Mouse (Mus musculus) bone marrow, adult 2 months (tissue): ENCODE measurements around the gene Gpr158. TPM values are rescaled to one million over a fixed set of nuclear protein-coding genes. Genes with fewer than 3 reads are reported as not detected.

Source experiments
- H3K27ac ChIP-seq: fragments of 200-500 bp; 2 replicates; pipeline ENCODE4 v1.5.1; 2012; ENCODE audit warnings: low read depth, mild to moderate bottlenecking, control low read depth, inconsistent platforms, low read length; ENCODE audit not compliant: control insufficient read depth, poor library complexity, insufficient read depth
- H3K4me1 ChIP-seq: fragments of 200-500 bp; 2 replicates; pipeline ENCODE4 v1.6.1; 2011; ENCODE audit warnings: low read length; ENCODE audit not compliant: control insufficient read depth, insufficient read depth
- H3K4me3 ChIP-seq: fragments of 200-500 bp; replicated peaks from 2 replicates; pipeline ENCODE3; 2011; ENCODE audit warnings: mild to moderate bottlenecking, low read depth, low read length, control low read depth; ENCODE audit not compliant: control insufficient read depth
- CTCF ChIP-seq: fragments of 200-500 bp; IDR thresholded peaks from 2 replicates; pipeline ENCODE4 v1.5.1; 2011; ENCODE audit warnings: low read length, control low read depth; ENCODE audit not compliant: control insufficient read depth, insufficient read depth
- POLR2A ChIP-seq: fragments of 200-500 bp; IDR thresholded peaks from 2 replicates; pipeline ENCODE4 v1.6.1; 2011; ENCODE audit warnings: low read depth, mild to moderate bottlenecking, control low read depth, low read length, borderline replicate concordance; ENCODE audit not compliant: control insufficient read depth
- WGBS: fragments of 180-500 bp; shearing (Covaris S2); methylation state at CpG from one replicate; pipeline ENCODE4 v1.1.7; 2018; 5-methylcytosine and 5-hydroxymethylcytosine counted together
- polyA plus RNA-seq: library from polyadenylated mRNA; stranded (reverse); fragments of >200 nt; gene quantifications from 2 replicates; pipeline ENCODE4 v1.2.4, GENCODE M21; 2011; ENCODE audit warnings: low replicate concordance; ENCODE audit not compliant: missing spikeins, insufficient read depth, insufficient read length

Gene Gpr158
- polyA plus RNA-seq, 1 experiment, result not detected

DNA sequence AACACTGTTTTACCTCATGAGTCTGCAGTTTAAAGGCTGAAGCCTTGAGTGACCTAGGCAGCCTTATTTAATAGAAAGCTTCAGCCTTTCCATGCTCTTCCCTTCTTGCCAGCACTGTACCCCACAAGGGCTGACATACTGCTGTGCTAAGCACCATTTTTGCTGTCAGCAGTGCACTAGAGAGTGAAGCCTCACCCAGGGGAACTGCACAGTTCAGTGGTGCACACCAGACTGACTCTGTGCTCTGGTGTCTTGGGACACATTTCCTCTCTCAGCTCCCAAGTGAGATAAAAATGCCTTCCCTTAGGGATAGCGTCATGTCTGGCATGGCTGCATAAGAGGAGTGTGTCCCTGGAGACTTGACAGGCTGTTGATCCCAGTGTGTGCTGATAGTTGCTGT is 130.6 kb downstream of the Gpr158 start:
- H3K4me3 ChIP-seq, result no peak overlapping the region
- TF ChIP-seq CTCF (no peak), POLR2A (no peak)
- WGBS, result 75% methylated on average over 1 of the region's 1 CpGs
- no peaks in the 10 kb centered on the region for H3K4me1 ChIP-seq
- no peak overlapping the region for H3K27ac ChIP-seq

GRCm38 (mm10) chr2:21499399-21499798 is 132.1 kb downstream of the Gpr158 start:
- WGBS, result 68% methylated on average over 2 of the region's 2 CpGs
- no peaks in the 10 kb centered on the region for H3K4me1 ChIP-seq
- H3K4me3 ChIP-seq, result no peak overlapping the region
- H3K27ac ChIP-seq, result no peak overlapping the region
- no peak for TF ChIP-seq CTCF
- no peak for TF ChIP-seq POLR2A

GRCm38 (mm10) chr2:21507449-21507848 is 140.1 kb downstream of the Gpr158 start:
- H3K4me3 ChIP-seq, result no peak overlapping the region
- 68% methylated on average over 1 of the region's 1 CpGs for WGBS
- TF ChIP-seq CTCF (no peak), POLR2A (no peak)
- H3K4me1 ChIP-seq, result no peaks in the 10 kb centered on the region
- no peak overlapping the region for H3K27ac ChIP-seq

- no peak overlapping the region for H3K4me3 ChIP-seq
- H3K27ac ChIP-seq, result no peak overlapping the region
- TF ChIP-seq CTCF (no peak), POLR2A (no peak)
- H3K4me1 ChIP-seq, result no peaks in the 10 kb centered on the region
Measured at GRCm38 (mm10) chr2:21530750-21531149, 163.4 kb downstream of the Gpr158 start.

GRCm38 (mm10) chr2:21619180-21619579 is 251.8 kb downstream of the Gpr158 start:
- Histone ChIP-seq H3K27ac (no peak overlapping the region), H3K4me1 (no peaks in the 10 kb centered on the region), H3K4me3 (no peak overlapping the region)
- TF ChIP-seq POLR2A (no peak), CTCF (no peak)
- 65% methylated on average over 6 of the region's 6 CpGs for WGBS

- 68% methylated on average over 1 of the region's 1 CpGs for WGBS
Measured at GRCm38 (mm10) chr2:21632136-21632535, 264.8 kb downstream of the Gpr158 start.

GRCm38 (mm10) chr2:21665721-21666120 is 298.4 kb downstream of the Gpr158 start:
- 73% methylated on average over 4 of the region's 4 CpGs for WGBS
- no peak overlapping the region for H3K4me3 ChIP-seq
- no peaks in the 10 kb centered on the region for H3K4me1 ChIP-seq
- no peak overlapping the region for H3K27ac ChIP-seq
- TF ChIP-seq CTCF, result no peak
- no peak for TF ChIP-seq POLR2A

More at GRCm38 (mm10) chr2:21632136-21632535, 264.8 kb downstream of the Gpr158 start:
- no peaks in the 10 kb centered on the region for H3K4me1 ChIP-seq
- TF ChIP-seq POLR2A (no peak), CTCF (no peak)
- no peak overlapping the region for H3K4me3 ChIP-seq
- no peak overlapping the region for H3K27ac ChIP-seq

DNA sequence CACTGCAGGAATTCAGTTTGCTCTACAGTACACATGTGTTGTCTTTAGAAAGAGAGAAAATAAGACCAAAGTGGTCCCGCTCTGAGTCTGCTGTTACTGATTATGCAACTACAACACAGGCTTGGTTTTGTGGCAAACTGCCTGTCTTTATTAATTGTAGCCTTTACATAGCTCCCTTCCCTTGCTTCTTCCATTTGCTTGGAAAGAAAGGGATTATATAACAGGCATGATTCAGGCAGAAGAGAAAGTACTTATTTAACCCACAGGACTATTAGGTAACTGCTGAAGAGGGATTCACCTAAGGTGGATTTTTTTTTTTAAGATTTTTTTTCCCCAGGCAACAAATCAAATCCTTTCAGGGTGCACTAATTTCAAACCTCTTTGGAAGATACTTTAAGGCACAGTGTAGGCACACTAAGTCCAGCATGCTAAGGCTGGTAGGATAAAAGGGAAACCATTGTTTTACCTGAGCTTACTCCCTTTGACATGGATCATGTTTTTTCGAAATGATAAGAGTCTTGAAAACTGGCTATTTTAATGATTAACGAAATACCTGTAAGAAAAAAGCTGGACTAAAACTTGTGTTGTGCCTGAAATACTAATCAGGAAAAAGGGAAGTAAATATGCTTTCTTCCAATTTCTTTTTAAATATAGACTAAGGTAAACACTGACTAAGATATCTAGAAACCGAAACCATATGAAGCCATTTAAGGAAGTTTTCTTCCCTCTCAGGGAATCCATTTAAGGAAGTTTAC is 308.9 kb downstream of the Gpr158 start:
- no peak for TF ChIP-seq POLR2A
- TF ChIP-seq CTCF, result no peak
- 76% methylated on average over 4 of the region's 4 CpGs for WGBS
- no peak overlapping the region for H3K27ac ChIP-seq
- no peak overlapping the region for H3K4me3 ChIP-seq
- no peaks in the 10 kb centered on the region for H3K4me1 ChIP-seq

DNA sequence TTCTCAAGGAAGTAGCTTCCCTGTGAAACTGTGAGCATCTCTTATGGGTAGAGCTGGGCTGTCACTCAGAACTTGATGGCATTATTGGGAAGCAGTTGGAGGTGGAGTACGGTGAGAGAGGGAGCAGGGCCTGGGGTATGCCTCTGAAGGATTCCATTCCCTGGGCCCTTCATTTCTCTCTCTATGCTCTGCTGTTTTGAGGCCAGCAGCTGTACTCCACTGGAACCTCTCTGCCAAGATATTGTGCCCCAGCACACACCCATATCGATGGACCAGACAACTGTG is 309.4 kb downstream of the Gpr158 start:
- TF ChIP-seq POLR2A (no peak), CTCF (no peak)
- Histone ChIP-seq H3K4me3 (no peak overlapping the region), H3K27ac (no peak overlapping the region), H3K4me1 (no peaks in the 10 kb centered on the region)
- WGBS, result 63% methylated on average over 2 of the region's 2 CpGs
